Mouse (Mus musculus): ENCODE data around the gene Pdzd7.

- no peak for TF ChIP-seq CTCF (IDR thresholded peaks at IDR 0.05; ENCODE audit: borderline replicate concordance, extremely low read depth, insufficient read depth, insufficient read length)
- TF ChIP-seq POLR2A (IDR thresholded peaks at IDR 0.05; ENCODE audit: borderline replicate concordance, extremely low read depth, insufficient read depth, insufficient read length, poor library complexity, severe bottlenecking): no peak
Measured at GRCm38 (mm10) chr19:45044389-45044927, 1.1 kb downstream of the Pdzd7 start.
